Mouse (Mus musculus): ENCODE results near the gene Rpl21.

DNA sequence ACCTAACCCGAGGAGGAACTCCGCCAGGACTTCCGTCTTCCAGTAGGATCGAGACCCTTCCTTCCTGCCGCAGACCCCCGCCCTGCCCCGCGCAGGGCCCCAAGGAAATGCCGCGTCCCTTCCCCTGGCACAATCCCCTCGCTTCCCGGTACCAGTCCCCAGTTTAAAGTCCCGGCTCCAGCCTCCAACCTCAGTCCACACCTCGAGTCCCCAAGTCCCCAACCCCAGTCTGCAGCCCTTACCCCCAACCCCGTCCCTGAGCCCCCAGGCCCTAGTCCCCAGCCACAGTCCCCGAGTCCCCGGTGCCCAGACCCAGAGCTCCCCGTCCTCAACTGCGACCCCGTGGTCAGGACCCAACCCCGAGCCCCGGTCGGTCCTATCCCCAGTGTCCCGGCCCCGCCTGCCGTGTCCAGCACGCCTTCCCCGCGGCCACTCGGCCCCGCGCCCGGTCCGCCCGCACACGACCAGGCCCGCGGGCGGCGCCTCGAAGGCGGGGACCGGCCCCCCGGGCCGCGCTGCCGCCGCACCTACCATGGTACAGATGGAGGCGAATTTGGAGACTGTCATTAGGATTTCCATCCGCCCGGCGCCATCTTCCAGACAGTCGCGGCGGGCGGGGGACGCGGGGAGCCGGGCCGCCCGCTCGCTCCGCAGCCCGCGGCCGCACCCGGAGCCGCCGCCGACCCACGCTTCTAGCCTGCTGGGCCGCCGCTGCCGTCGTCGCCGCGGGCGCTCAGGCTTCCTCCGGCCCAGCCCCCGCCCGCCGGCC is 38.4 kb upstream of the Rpl21 start:
- TF ChIP-seq CTCF (IDR thresholded peaks at IDR 0.05; ENCODE audit: extremely low read depth, insufficient read length, insufficient replicate concordance, low read depth, low read length) (0 out of 2 replicates have a peak, but pooled peaks have one; percentile 8), POLR2A (IDR thresholded peaks at IDR 0.05; ENCODE audit: low read depth, low read length) (peak; percentile 56; the same call in 1 of the 2 replicates)

All from small intestine, adult 2 months (tissue).